Mouse (Mus musculus) embryonic facial prominence, embryonic 15.5 days (tissue): ENCODE data around the gene Hyal1. TPM values are rescaled to one million over a fixed set of nuclear protein-coding genes. Genes with fewer than 3 reads are reported as not detected.
A peak's percentile ranks its signal among the peaks of the same experiment; 100 is the strongest.

ENCODE experiments used
- ATAC-seq: fragments of 200-750 bp; cut with Nextera tagmentation; 2 replicates; pipeline ENCODE4 v1.8.0; 2017; ENCODE audit warnings: low read depth, moderate TSS enrichment; ENCODE audit not compliant: insufficient number of reproducible peaks, low FRiP score, low TSS enrichment
- H3K27ac ChIP-seq: fragments of 300-500 bp; sonication (generic); replicated peaks from 2 replicates; pipeline ENCODE4 v1.5.1; 2015; ENCODE audit warnings: mild to moderate bottlenecking, inconsistent platforms
- H3K27me3 ChIP-seq: fragments of 300-500 bp; sonication (generic); 2 replicates; pipeline ENCODE4 v1.6.1; 2015; ENCODE audit warnings: inconsistent platforms
- H3K36me3 ChIP-seq: fragments of 300-500 bp; sonication (generic); 2 replicates; pipeline ENCODE4 v1.6.1; 2015; ENCODE audit warnings: mild to moderate bottlenecking, inconsistent platforms
- H3K4me1 ChIP-seq: fragments of 300-500 bp; sonication (generic); 2 replicates; pipeline ENCODE4 v1.6.1; 2015; ENCODE audit warnings: inconsistent platforms
- H3K4me2 ChIP-seq: fragments of 300-500 bp; sonication (generic); replicated peaks from 2 replicates; pipeline ENCODE4 v1.6.1; 2015; ENCODE audit warnings: mild to moderate bottlenecking, inconsistent platforms
- H3K4me3 ChIP-seq: fragments of 300-500 bp; sonication (generic); replicated peaks from 2 replicates; pipeline ENCODE4 v1.5.1; 2015; ENCODE audit warnings: mild to moderate bottlenecking, inconsistent platforms
- H3K9ac ChIP-seq: fragments of 300-500 bp; sonication (generic); 2 replicates; pipeline ENCODE4 v1.6.1; 2015; ENCODE audit warnings: inconsistent platforms
- H3K9me3 ChIP-seq: fragments of 300-500 bp; sonication (generic); replicated peaks from 2 replicates; pipeline ENCODE4 v1.6.1; 2016; ENCODE audit warnings: inconsistent platforms
- WGBS: fragments of 180-500 bp; shearing (Covaris S2); methylation state at CpG from one replicate; pipeline ENCODE4 v1.1.7; 2015; 5-methylcytosine and 5-hydroxymethylcytosine counted together
- polyA plus RNA-seq: library from polyadenylated mRNA; unstranded; fragments of >200 nt; fragmentation: Nextera tagmentation; extraction: Ambion mirVana; gene quantifications from 2 replicates; pipeline ENCODE4 v1.2.1, GENCODE M21; 2015

Gene Hyal1
- polyA plus RNA-seq, 1 experiment from 2014 or later, result 15.7 TPM

DNA sequence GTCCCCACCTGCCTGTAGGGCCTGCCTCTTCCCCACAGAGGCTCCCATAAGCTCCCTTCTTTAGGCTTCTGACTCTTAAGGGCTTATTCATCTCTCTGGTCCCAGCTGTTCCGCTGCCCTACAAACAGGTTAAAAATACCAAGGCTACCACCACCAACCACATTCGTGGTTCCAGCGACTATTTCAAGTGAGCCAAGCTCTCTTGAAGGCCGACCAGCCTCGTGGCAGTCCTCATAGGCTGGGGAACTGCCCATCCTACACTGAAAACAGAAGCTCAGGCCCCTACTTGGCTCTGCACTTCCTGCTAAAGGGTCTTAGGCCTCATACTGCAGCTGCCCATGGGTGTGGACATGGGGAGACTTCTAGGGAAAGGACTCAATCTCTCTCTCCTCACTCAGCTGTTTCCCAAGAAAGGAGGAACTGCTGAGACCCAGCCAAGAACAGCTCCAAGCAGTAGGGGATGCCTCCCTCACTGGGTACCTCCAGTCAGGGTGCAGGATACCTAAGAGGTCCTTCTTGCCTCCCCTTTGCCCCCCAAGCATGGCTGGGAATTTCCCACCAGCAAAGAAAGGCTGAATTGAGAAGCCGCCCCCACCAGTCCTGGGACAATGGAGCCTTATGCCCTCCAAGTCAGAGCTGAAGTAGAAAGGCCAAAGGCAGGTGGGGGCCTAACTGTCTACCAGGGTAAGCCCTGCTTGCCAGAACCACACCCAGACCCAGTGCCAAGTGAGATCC, 34.9 kb downstream of the Hyal1 start:
- peaks cover 66% of the 10 kb centered on the region for H3K4me1 ChIP-seq
- no peak for ATAC-seq
- peak overlapping the region; percentile 42; the same call in 1 of the 2 replicates for H3K4me3 ChIP-seq
- H3K9ac ChIP-seq, result peak overlapping the region; percentile 37; the same call in 1 of the 2 replicates
- 72% methylated on average over 6 of the region's 6 CpGs for WGBS
- peak overlapping the region; percentile 95 for H3K27ac ChIP-seq
- H3K36me3 ChIP-seq, result peaks cover 30% of the 10 kb centered on the region
- H3K4me2 ChIP-seq, result peak overlapping the region; percentile 75
- H3K9me3 ChIP-seq, result no peaks in the 10 kb centered on the region
- H3K27me3 ChIP-seq, result no peaks in the 10 kb centered on the region

DNA sequence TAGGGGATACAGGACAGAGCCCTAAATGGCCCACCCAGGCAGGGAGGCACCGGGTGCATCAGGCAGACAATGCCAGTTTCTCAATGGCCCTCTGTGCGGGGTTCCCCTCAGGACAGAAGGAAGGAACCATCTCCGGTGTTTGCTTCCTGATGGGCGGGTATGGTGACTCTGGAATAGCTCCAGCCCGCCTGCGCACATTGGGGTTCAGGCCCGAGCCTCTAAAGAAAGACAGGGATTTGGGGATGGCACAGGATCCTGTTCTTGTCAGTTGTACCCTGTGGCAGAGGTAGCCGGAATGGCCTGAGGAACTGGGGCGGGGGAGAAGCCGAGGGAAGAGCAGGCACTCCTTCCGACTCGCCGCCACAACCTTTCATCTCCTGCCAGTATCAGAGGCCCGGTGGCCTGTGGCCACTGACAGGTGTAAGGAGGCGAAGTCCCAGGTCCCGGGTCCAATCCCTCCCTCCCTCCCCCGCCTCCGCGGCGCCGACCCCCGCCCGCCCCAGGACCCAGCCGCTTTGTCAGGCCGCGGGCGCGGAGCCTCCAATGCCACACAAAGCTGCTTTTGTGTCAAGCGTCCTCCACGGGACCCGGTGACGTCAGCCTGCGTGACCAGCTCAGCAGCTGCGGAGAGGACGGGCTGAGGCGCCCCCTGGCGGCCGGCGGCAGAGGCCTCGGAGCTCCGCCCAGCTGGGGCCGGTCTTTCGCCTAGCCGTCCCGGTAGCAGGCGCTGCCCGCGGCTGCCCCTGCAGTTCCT, 35.6 kb downstream of the Hyal1 start:
- WGBS, result 5% methylated on average over 38 of the region's 48 CpGs
- H3K4me2 ChIP-seq, result peak overlapping the region; percentile 75
- H3K4me3 ChIP-seq, result peak overlapping the region; percentile 42
- peak overlapping the region; percentile 37 for H3K9ac ChIP-seq
- H3K36me3 ChIP-seq, result peaks cover 36% of the 10 kb centered on the region
- ATAC-seq, result peak; percentile 92
- peaks cover 58% of the 10 kb centered on the region for H3K4me1 ChIP-seq
- no peaks in the 10 kb centered on the region for H3K9me3 ChIP-seq
- peak overlapping the region; percentile 95 for H3K27ac ChIP-seq
- no peaks in the 10 kb centered on the region for H3K27me3 ChIP-seq

DNA sequence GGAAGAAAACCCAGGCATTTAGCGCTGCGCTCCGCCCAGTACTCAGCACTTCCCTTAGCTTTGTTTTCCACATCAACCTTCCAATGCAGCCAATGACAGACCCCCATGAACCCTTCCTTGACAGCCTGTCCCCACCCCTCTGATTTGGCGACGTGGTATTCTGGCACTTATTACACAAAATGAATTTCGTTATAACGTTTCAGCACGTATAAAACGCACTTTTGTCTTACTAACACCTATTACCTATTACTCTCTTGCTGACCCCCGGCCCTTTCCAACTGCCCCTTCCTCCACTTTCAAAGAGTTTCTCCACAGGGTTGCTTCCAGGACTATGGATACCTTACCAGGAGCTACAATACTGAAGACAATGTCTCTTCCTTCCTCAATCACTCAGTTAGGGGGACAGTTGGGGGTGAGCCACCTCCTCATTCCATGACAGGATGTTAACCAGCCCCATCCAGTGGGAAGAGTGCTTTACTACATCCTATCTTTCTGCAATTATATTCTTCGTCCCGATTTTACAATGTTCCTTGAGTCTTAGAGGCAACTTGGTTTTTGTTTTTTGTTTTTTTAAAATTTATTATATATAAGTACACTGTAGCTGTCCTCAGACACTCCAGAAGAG, 36.3 kb downstream of the Hyal1 start:
- Histone ChIP-seq H3K27ac (peak overlapping the region; percentile 95), H3K9ac (no peak overlapping the region; the same call in 1 of the 2 replicates), H3K9me3 (no peaks in the 10 kb centered on the region), H3K27me3 (no peaks in the 10 kb centered on the region), H3K36me3 (peaks cover 43% of the 10 kb centered on the region), H3K4me2 (peak overlapping the region; percentile 75), H3K4me1 (peaks cover 53% of the 10 kb centered on the region), H3K4me3 (peak overlapping the region; percentile 42)
- no peak for ATAC-seq
- 8% methylated on average over 12 of the region's 12 CpGs for WGBS

- 65% methylated on average over 4 of the region's 4 CpGs for WGBS
- Histone ChIP-seq H3K4me2 (no peak overlapping the region), H3K9me3 (no peaks in the 10 kb centered on the region), H3K4me3 (no peak overlapping the region), H3K4me1 (peaks cover 54% of the 10 kb centered on the region), H3K27ac (peak overlapping the region; percentile 34; the same call in 1 of the 2 replicates), H3K36me3 (peaks cover 63% of the 10 kb centered on the region), H3K27me3 (no peaks in the 10 kb centered on the region), H3K9ac (no peak overlapping the region)
- ATAC-seq, result no peak
These were observed 38.3 kb downstream of the Hyal1 start for GRCm38 (mm10) chr9:107615035-107615434.

DNA sequence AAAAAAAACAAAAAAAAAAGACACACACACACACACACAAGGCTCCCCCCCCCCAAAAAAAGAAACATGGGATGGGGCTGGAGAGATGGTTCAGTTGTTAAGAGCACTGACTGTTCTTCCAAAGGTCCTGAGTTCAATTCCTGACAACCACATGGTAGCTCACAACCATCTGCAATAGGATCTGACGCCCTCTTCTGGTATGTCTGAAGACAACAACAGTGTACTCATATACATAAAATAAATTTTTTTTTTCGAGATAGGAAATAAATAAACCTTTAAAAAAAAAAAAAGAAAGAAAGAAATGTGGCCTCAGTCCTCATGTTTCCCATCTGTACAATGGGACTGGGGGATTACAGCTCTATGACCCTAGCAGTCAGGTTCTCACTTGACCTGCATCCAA, 40.7 kb downstream of the Hyal1 start:
- Histone ChIP-seq H3K4me1 (peaks cover 46% of the 10 kb centered on the region), H3K36me3 (peaks cover 76% of the 10 kb centered on the region), H3K27me3 (no peaks in the 10 kb centered on the region), H3K9ac (no peak overlapping the region), H3K27ac (no peak overlapping the region), H3K9me3 (no peaks in the 10 kb centered on the region), H3K4me2 (no peak overlapping the region), H3K4me3 (no peak overlapping the region)
- WGBS, result 73% methylated on average over 2 of the region's 2 CpGs
- ATAC-seq, result no peak

- H3K9ac ChIP-seq, result no peak overlapping the region
These were observed 41.4 kb downstream of the Hyal1 start for GRCm38 (mm10) chr9:107618098-107618497.

GRCm38 (mm10) chr9:107618778-107619545, 42.2 kb downstream of the Hyal1 start:
- no peak overlapping the region for H3K4me3 ChIP-seq
- H3K9me3 ChIP-seq, result no peaks in the 10 kb centered on the region
- peaks cover 33% of the 10 kb centered on the region for H3K4me1 ChIP-seq
- ATAC-seq, result peak; percentile 7; the same call in 1 of the 2 replicates
- whole genome bisulfite sequencing, result 45% methylated on average over 13 of the region's 13 CpGs
- peak overlapping the region; percentile 71 for H3K27ac ChIP-seq
- H3K9ac ChIP-seq, result no peak overlapping the region
- H3K27me3 ChIP-seq, result no peaks in the 10 kb centered on the region
- H3K36me3 ChIP-seq, result peaks cover 86% of the 10 kb centered on the region
- no peak overlapping the region for H3K4me2 ChIP-seq

More at GRCm38 (mm10) chr9:107618098-107618497, 41.4 kb downstream of the Hyal1 start:
- Histone ChIP-seq H3K4me1 (peaks cover 40% of the 10 kb centered on the region), H3K36me3 (peaks cover 82% of the 10 kb centered on the region), H3K4me3 (no peak overlapping the region), H3K4me2 (no peak overlapping the region), H3K27me3 (no peaks in the 10 kb centered on the region), H3K9me3 (no peaks in the 10 kb centered on the region), H3K27ac (peak overlapping the region; percentile 71; the same call in 1 of the 2 replicates)
- 78% methylated on average over 6 of the region's 6 CpGs for WGBS
- no peak for ATAC-seq

DNA sequence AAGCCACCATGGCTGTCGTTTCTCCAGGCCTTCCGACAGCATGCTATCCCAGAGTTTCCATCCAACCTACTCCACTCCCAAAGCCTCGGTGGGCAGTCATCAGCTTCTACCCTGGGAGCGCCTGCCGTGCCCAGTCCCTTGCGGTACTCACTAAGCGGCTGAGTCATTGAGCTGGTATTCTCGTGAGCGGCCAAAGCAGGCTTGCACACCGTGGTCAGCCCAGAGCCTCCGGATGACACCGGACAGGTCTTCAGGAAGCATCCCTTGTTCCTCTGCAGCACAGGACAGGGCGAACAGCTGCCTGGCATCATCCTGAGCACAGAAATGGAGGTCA, 42.8 kb downstream of the Hyal1 start:
- Histone ChIP-seq H3K4me1 (peaks cover 35% of the 10 kb centered on the region), H3K4me2 (no peak overlapping the region), H3K27me3 (no peaks in the 10 kb centered on the region), H3K9ac (no peak overlapping the region), H3K4me3 (no peak overlapping the region), H3K9me3 (no peaks in the 10 kb centered on the region), H3K36me3 (peaks cover 87% of the 10 kb centered on the region), H3K27ac (peak overlapping the region; percentile 71; the same call in 1 of the 2 replicates)
- ATAC-seq, result 0 out of 2 replicates have a peak, but pooled peaks have one; percentile 1
- WGBS, result 79% methylated on average over 13 of the region's 13 CpGs

DNA sequence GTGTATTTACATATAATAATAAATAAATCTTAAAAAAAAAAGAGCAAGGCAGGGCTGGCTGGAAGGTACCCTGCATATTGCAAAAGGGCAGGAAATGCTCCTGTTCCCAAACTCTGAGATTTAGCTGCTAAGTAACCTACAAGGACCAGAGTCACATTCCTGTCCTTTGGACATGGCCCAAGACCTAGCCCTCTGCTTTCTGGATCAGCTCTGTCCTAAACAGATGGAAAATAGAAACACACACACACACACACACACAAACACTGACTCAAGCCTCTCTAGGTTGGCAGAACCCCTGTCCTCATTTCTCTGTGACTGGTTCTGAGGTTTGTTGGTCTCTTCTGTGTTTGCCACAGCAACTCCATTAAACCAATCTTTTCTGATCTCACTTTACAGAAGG, 44.2 kb downstream of the Hyal1 start:
- Histone ChIP-seq H3K9me3 (no peaks in the 10 kb centered on the region), H3K4me1 (peaks cover 48% of the 10 kb centered on the region), H3K27ac (peak overlapping the region; percentile 44; the same call in 1 of the 2 replicates), H3K4me3 (no peak overlapping the region), H3K36me3 (peaks cover 83% of the 10 kb centered on the region), H3K9ac (no peak overlapping the region), H3K4me2 (no peak overlapping the region), H3K27me3 (no peaks in the 10 kb centered on the region)
- ATAC-seq, result no peak

DNA sequence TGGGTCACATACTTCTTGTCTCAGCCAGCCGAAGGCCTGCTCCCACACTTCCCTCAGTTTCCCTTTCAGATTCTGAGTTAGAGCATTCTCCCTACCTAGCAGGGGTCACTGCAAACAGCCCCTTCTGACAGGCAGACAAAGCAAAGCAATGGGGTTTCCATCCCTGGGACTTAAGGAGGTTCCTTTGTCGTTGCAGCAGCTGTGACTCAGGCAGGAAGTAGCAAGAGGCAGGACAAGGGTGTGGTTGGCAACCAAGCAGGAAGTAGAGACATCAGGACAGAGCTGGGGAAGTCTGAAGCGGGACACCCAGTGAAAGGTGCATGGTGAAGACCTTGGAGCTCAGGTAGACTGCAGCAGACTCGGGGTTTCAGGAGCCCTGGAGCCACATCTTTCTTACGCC, 47.8 kb downstream of the Hyal1 start:
- H3K4me2 ChIP-seq, result 0 out of 2 replicates have a peak overlapping the region, but pooled peaks have one; percentile 3
- no peak overlapping the region for H3K9ac ChIP-seq
- peaks cover 48% of the 10 kb centered on the region for H3K36me3 ChIP-seq
- no peaks in the 10 kb centered on the region for H3K27me3 ChIP-seq
- peaks cover 69% of the 10 kb centered on the region for H3K4me1 ChIP-seq
- no peaks in the 10 kb centered on the region for H3K9me3 ChIP-seq
- no peak for ATAC-seq
- peak overlapping the region; percentile 94; the same call in 1 of the 2 replicates for H3K27ac ChIP-seq
- WGBS, result 74% methylated on average over 5 of the region's 5 CpGs
- no peak overlapping the region for H3K4me3 ChIP-seq
